Mouse (Mus musculus) adrenal gland, adult 18-20 months (tissue): ENCODE measurements at regions not wholly inside any gene's neighbourhood (a gene's known extent, or its start where the extent isn't known, plus 50 kb on each side); places are given as distances from the start of the nearest gene placed in this dataset.

Experiments
- DNase-seq, 2 experiments: peaks; one replicate each; pipeline ENCODE4 v3.0.0; 2021 to 2022; ENCODE audit warnings: low spot score in 2 of 2

GRCm38 (mm10) chr1:77790974-77791373 is 276.1 kb upstream of the Epha4 start:
- no peak for DNase-seq

GRCm38 (mm10) chr1:77754326-77754725 is 239.4 kb upstream of the Epha4 start:
- DNase-seq = no peak

DNA sequence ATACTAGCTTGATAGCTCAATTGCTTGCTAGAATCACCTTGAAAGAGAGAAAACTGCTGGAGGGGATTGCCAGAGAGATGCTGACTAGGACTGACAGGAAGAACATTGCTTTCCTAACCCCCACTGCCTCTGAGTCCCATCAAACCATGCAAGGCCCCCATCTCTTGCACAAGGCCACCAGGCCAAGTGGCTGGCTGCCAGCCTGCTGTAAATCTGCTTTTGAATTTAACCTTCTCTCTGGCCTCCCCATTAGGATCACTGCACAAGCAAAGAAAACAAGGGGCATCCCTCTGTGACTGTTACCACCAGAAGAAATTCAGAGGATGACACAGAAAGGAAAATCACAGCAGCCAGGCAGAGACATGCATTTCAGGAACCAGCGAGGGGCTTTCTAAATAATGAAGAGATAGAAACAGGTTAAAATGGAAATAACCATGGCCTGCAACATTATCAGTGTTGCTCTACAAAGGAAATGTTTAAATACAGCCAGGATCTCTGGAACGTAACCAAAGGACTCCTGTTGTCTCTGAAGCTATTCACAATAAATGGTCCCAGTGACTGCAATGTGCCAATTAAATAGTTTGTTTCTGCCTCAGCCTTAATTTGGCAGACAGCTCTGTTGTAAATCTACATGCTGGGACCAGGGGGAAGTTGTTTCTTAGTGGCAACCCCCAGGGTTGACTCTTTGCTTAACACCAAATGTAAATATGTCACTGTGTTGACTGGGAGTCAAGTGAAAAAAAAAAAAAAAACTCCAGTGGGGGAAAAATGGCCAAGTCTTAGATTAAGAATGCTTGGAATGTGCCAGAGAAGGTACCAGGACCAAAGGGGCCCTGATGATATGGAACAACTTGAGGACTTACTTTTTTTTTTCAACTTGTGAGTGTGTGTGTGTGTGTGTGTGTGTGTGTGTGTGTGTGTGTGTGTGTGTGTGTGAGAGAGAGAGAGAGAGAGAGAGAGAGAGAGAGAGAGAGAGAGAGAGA is 233.9 kb upstream of the Epha4 start:
- peak in 1 of 2 experiments; percentile 2 for DNase-seq

GRCm38 (mm10) chr1:77732099-77732498 is 217.2 kb upstream of the Epha4 start:
- no peak for DNase-seq

DNA sequence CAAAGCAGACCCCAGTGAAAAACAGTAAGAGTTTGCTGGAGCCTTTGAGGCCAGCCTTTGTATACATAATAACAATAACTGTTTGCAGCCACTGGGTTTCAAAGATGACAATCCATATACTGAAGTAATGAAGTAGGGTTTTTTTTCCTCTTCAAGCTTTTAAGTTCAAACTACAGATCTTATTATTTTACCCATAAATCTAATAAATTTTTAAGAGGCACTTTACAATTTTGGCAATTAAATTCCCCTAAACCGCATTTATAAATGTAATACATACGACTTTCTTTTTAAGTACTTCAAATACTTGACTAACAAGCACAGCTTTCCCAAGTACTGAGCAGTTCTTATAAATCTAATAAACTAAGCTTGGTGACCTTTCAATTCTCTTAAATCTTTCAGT is 212.7 kb upstream of the Epha4 start:
- DNase-seq = no peak

- DNase-seq = no peak
Observed at GRCm38 (mm10) chr1:77723246-77723645, 208.4 kb upstream of the Epha4 start.

GRCm38 (mm10) chr1:77720859-77721258 is 206.0 kb upstream of the Epha4 start:
- no peak for DNase-seq

DNA sequence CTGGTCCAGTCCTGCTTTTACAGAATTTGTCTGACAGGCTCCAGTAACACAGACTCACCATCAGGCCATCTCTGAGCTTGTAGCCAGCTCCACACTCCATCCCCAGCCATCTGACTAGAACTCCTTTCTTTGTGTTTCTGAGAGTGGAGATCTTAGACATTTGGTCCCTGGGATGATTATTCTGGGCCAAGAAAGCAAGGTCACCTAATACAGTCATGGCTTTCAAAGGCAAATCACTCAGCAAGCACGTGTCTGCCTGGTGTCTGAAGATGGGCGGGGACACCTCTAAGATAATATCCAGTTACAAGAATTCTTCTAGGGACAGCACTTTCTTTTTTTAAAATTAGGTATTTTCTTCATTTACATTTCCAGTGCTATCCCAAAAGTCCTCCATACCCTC is 198.1 kb upstream of the Epha4 start:
- DNase-seq = no peak

- DNase-seq = no peak
Observed at GRCm38 (mm10) chr1:77708202-77709020, 193.5 kb upstream of the Epha4 start.

- DNase-seq = no peak
Observed at GRCm38 (mm10) chr1:77695228-77696018, 180.5 kb upstream of the Epha4 start.

GRCm38 (mm10) chr1:77663345-77663744 is 148.5 kb upstream of the Epha4 start:
- DNase-seq = no peak

- DNase-seq = no peak
Observed at GRCm38 (mm10) chr1:77660436-77660835, 145.5 kb upstream of the Epha4 start.

DNA sequence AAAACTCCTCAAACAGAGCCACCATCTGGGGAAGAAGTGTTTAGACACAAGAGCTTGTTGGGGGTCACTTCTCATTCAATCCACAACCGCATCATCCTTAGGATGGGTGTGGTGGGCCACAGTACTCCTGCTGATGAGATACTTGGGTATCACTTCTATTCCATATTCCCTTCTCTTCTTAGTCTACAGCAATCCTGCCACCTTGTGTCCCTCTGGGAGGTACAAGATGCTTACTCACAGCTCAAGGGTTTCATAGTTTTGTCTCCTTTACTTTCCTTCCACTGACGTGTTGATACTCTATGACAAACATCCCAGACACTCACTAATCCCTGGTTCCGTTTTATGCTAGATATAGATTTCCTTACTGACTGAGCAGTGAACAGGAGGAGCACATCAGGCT is 122.1 kb upstream of the Epha4 start:
- no peak for DNase-seq

DNA sequence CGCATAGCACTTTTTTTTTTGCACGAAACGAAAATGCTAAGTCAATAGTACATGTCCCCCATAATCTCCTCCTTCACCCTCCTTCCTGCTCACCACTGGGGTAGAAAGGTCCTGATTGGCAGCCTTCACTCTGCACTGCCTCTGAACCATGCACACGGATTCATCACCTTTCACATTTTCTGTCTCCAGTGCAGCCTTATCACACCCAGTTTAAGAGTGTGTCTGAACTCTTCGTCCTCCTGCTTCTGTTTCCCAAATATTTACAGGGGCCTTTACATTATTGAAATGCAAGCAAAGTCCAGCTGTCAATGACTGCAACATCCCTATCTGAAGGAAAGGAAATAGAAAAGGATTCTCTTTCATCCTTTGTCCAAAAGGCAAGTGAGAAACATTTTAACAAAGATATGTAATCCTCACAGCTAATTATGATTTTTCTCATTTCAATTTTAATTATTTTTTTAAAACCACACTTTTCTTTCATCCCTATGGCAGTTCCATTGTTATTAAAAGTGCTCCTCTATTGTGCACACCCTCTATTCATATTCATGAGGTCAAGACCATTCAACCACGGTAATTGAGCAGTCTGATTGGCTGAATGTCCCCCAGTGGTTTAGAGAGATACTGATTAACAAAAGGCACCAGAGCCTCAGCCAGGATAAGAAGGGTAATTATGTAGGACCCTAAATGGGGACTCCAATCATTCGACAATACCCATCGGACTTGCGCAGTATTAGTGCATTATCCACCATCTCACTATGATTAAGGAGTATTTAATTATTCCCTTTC is 114.8 kb upstream of the Epha4 start:
- no peak for DNase-seq

- DNase-seq = no peak
Observed at GRCm38 (mm10) chr1:77628861-77629260, 114.0 kb upstream of the Epha4 start.

DNA sequence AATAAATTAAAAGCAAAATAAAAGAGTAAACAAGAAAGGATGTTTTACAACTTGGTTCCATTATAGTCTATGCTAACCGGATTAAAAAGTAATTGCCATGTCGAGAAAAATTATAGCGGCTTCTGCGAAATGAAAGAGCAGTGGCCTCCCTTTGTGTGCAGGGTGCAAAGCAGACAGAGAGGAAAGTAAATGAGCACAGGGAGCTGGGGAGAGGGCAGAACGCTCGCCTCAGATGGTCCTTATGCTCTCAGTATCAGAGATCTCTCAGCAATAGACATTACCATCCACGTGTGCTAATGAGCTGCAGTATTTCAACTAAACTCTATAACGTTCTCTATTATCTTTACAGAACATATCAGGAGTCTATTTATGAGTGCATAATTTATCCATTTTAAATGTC is 102.6 kb upstream of the Epha4 start:
- no peak for DNase-seq

GRCm38 (mm10) chr1:77600509-77600908 is 85.6 kb upstream of the Epha4 start:
- no peak for DNase-seq

DNA sequence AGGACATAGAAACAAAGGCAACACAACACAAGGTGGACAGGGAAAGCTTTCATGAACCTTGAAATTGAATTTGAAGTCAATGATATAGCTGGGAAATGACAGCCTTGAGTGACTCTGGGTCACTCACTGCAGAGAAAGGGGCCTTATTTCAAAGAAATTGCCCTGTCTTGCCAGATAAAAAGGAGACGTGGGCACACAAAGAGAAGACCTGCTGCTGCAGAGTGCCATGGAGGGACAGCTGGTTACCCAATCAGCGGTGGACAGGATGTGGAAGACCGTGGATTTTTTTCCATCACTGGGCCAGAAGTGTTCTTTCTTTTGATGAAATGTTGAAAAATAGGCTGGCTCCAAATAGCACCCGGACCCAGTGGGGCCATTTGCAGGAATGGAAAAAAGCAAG is 77.8 kb upstream of the Epha4 start:
- no peak for DNase-seq

- DNase-seq = no peak
Observed at GRCm38 (mm10) chr1:77592248-77592647, 77.4 kb upstream of the Epha4 start.

GRCm38 (mm10) chr1:77589423-77589822 is 74.5 kb upstream of the Epha4 start:
- DNase-seq = no peak
